Mouse (Mus musculus) E14TG2a.4 (cell line): ENCODE measurements at regions not wholly inside any gene's neighbourhood (a gene's known extent, or its start where the extent isn't known, plus 50 kb on each side); places are given as distances from the start of the nearest gene placed in this dataset.

ENCODE experiments used
- CTCF ChIP-seq: conservative IDR thresholded peaks from 2 replicates; pipeline ENCODE4 v1.5.1; 2014; ENCODE audit warnings: low read length
- NANOG ChIP-seq: IDR thresholded peaks from 2 replicates; pipeline ENCODE4 v1.6.1; 2014; ENCODE audit warnings: borderline replicate concordance, low read length, mixed read lengths
- POU5F1 ChIP-seq: IDR thresholded peaks from 2 replicates; pipeline ENCODE4 v1.6.1; 2014; ENCODE audit warnings: low read length, borderline replicate concordance

DNA sequence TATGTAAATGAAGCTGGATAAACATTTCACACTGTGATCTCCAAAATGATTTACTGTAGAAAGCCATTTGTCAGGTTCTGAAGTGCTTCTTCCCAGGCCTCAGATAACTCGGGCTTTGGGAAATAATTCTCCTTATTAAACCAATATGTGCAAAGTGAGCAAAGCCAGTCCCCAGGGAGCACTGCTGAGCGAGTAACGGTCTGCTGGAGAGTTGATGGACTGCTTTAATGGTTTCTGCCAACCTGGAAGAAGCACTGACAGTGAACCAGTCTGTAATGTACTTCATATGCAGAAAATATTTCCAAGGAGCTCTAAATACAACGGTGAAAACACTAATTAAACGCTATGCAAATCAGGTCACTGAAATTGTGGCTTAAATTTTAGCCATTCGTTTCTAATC is 118.1 kb upstream of the Sema3a start:
- TF ChIP-seq CTCF (no peak), NANOG (no peak), POU5F1 (no peak)
